9 mouse cellular contexts compared by ENCODE assay signal in genomic region chr10:20170605-20171088, GRCm38 (mm10). TPM values are rescaled to one million over a fixed set of nuclear protein-coding genes. Genes with fewer than 3 reads are reported as not detected.
DNase-seq lines count a peak whose midpoint lies in the region; ATAC-seq lines count a peak whose summit lies in the region.
"Had no signal": no experiment of that assay in that cellular context is flagged by ENCODE, and none has a peak within 500 bp of the region (broad histone marks: within the 10 kb centered on the region; RNA-seq: fewer than 3 reads in every experiment).

No protein-coding gene starts in this region.

- 6% methylated on average over 11 of the region's 11 CpGs for WGBS in hindbrain, embryonic 15.5 days
- 22% methylated on average over 11 of the region's 11 CpGs for whole genome bisulfite sequencing in lung, embryonic 16.5 days

- peak overlapping the region; percentile 38 for H3K4me3 ChIP-seq in hindbrain, embryonic 15.5 days
- H3K4me3 ChIP-seq in lung, embryonic 16.5 days (ENCODE audit: low read length) = peak overlapping the region; percentile 31
- H3K4me3 ChIP-seq: erythroblast, embryonic 14.5 days had no signal

- DNase-seq in adrenal gland, adult 18-20 months (ENCODE audit: low spot score in 2 of 2) = peak; percentile 36 to 40
- peak; percentile 25 for DNase-seq in gastrocnemius, adult 18-20 months (ENCODE audit: low spot score)
- peak; percentile 84 to 86 for DNase-seq in layer of hippocampus, postnatal 36 days
- peak; percentile 94 for DNase-seq in retina, embryonic 14.5 days (ENCODE audit: low spot score)

- no peaks in the 10 kb centered on the region for H3K9me3 ChIP-seq in hindbrain, embryonic 15.5 days
- no peaks in the 10 kb centered on the region for H3K9me3 ChIP-seq in lung, embryonic 16.5 days (ENCODE audit: control insufficient read depth, low read length)

- H3K9ac ChIP-seq in hindbrain, embryonic 15.5 days = peak overlapping the region; percentile 36
- H3K9ac ChIP-seq in lung, embryonic 16.5 days (ENCODE audit: low read length) = no peak overlapping the region

- peak; percentile 77; the same call in 1 of the 2 replicates for ATAC-seq in common myeloid progenitor, adult 5-6 weeks (replicated peaks; ENCODE audit: low read depth, poor library complexity, severe bottlenecking)
- peak; percentile 95 for ATAC-seq in hindbrain, embryonic 15.5 days (ENCODE audit: low FRiP score, low read depth)
- ATAC-seq in lung, embryonic 16.5 days (ENCODE audit: low read depth) = peak; percentile 95
- no peak for ATAC-seq in activated CD4-positive, CD25-positive, alpha-beta regulatory T cell, adult 4 months

- H3K27me3 ChIP-seq in hindbrain, embryonic 15.5 days = no peaks in the 10 kb centered on the region
- H3K27me3 ChIP-seq in lung, embryonic 16.5 days (ENCODE audit: control insufficient read depth, insufficient read depth, low read depth, low read length) = no peaks in the 10 kb centered on the region; the same call in 1 of the 2 replicates

- H3K36me3 ChIP-seq in hindbrain, embryonic 15.5 days = no peaks in the 10 kb centered on the region
- H3K36me3 ChIP-seq in lung, embryonic 16.5 days (ENCODE audit: control insufficient read depth, insufficient read depth, low read length) = no peaks in the 10 kb centered on the region

- peak overlapping the region; percentile 58 for H3K27ac ChIP-seq in hindbrain, embryonic 15.5 days (replicated peaks)
- no peak overlapping the region for H3K27ac ChIP-seq in lung, embryonic 16.5 days (ENCODE audit: low read length)

- H3K4me2 ChIP-seq in hindbrain, embryonic 15.5 days = peak overlapping the region; percentile 74
- H3K4me2 ChIP-seq in lung, embryonic 16.5 days (ENCODE audit: low read depth, low read length) = peak overlapping the region; percentile 64

- peaks cover 21% of the 10 kb centered on the region for H3K4me1 ChIP-seq in hindbrain, embryonic 15.5 days (replicated peaks)
- peaks cover 12% of the 10 kb centered on the region for H3K4me1 ChIP-seq in lung, embryonic 16.5 days (replicated peaks; ENCODE audit: control insufficient read depth, insufficient read depth, low read length)

RNA-seq across cellular contexts. Expression of gene Map7, which starts 22.4 kb away (rescaled TPM):
- 10 to 100 TPM; 17.6 to 20.6 TPM for total RNA-seq in adrenal gland, adult 18-20 months (2021)
- 47.9 and 49.1 TPM in 2 replicates for total RNA-seq in common myeloid progenitor, adult 5-6 weeks (2017)
- 1 to 10 TPM; 5.0 to 6.7 TPM for total RNA-seq in gastrocnemius, adult 18-20 months (2021)
- 10.3 and 10.7 TPM in 2 replicates for polyA plus RNA-seq in hindbrain, embryonic 15.5 days (2015; fragmentation: Nextera tagmentation; extraction: Ambion mirVana)
- 100 to 1,000 TPM; 104 to 121 TPM for total RNA-seq in layer of hippocampus, postnatal 36 days (2021)
- polyA plus RNA-seq in lung, embryonic 16.5 days (2015; fragmentation: Nextera tagmentation; extraction: Ambion mirVana) = 14.4 TPM in 2 replicates
- polyA plus RNA-seq in activated CD4-positive, CD25-positive, alpha-beta regulatory T cell, adult 4 months (2017; shearing (Covaris generic)) = 1 to 10 TPM; 4.8 to 5.2 TPM

Comparison
In these comparisons a context has a peak if more than half of its experiments do, and no peak if none do; other contexts are left out.
1. DNase-seq: peak in every context shown above with its lines; median percentile 94 in retina, embryonic 14.5 days; 85 in layer of hippocampus, postnatal 36 days; 38 in adrenal gland, adult 18-20 months; 25 in gastrocnemius, adult 18-20 months.